Mouse (Mus musculus): ENCODE measurements around the gene Kif1c.

- no peak for TF ChIP-seq POLR2A (IDR thresholded peaks at IDR 0.05; ENCODE audit: low read depth, low read length)
- no peak for TF ChIP-seq CTCF (conservative IDR thresholded peaks at IDR 0.05; ENCODE audit: insufficient read depth, insufficient read length, low read depth, low read length)
Observed at GRCm38 (mm10) chr11:70724706-70725105, 24.4 kb downstream of the Kif1c start.

All from kidney, adult 2 months (tissue).